ENCODE assay signal across 16 mouse cellular contexts in the genomic region with DNA sequence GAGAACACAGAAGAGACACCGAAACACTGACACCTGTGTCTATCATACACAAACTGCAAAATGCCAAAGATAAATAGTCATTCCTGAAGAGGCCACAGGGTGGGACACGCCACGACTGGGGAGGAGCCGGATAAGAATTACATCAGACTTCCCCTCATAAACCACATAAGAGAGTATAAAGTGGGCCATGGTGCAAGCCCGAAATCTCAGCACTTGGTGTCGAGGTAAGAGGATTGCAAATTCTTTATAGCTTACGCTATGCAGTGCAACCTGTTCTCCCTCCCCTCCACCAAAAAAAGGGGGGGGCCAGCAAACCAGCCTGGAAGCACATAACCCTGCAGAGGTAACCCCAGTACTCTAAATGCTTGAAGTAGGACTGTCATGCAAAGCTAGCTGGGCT. TPM values are rescaled to one million over a fixed set of nuclear protein-coding genes. Genes with fewer than 3 reads are reported as not detected.
DNase-seq lines count a peak whose midpoint lies in the region; ATAC-seq and TF ChIP-seq lines count a peak whose summit lies in the region.
"Had no signal": no experiment of that assay in that cellular context is flagged by ENCODE, and none has a peak within 500 bp of the region (broad histone marks: within the 10 kb centered on the region; RNA-seq: fewer than 3 reads in every experiment).

No protein-coding gene starts in this region.

- H3K9ac ChIP-seq in intestine, embryonic 15.5 days = no peak overlapping the region
- no peak overlapping the region for H3K9ac ChIP-seq in stomach, postnatal 0 days (ENCODE audit: low read length)
- H3K9ac ChIP-seq: embryonic facial prominence, embryonic 13.5 days; heart, embryonic 15.5 days; hindbrain, embryonic 13.5 days; limb, embryonic 12.5 days; liver, embryonic 15.5 days; midbrain, embryonic 13.5 days had no signal

- 50% methylated on average over 7 of the region's 7 CpGs for WGBS in intestine, embryonic 15.5 days
- WGBS in stomach, postnatal 0 days = 59% methylated on average over 7 of the region's 7 CpGs
- 73% methylated on average over 7 of the region's 7 CpGs for WGBS in kidney, adult 2 months
- WGBS in forebrain, embryonic 10.5 days = 94% methylated on average over 7 of the region's 7 CpGs

- peak; percentile 43; the same call in 1 of the 2 replicates for ATAC-seq in intestine, embryonic 15.5 days
- ATAC-seq in stomach, postnatal 0 days (ENCODE audit: low FRiP score, low TSS enrichment) = no peak
- ATAC-seq: midbrain, embryonic 13.5 days had no signal

- no peak overlapping the region for H3K27ac ChIP-seq in intestine, embryonic 15.5 days
- H3K27ac ChIP-seq in stomach, postnatal 0 days (replicated peaks) = 0 out of 2 replicates have a peak overlapping the region, but pooled peaks have one; percentile 36
- no peak overlapping the region for H3K27ac ChIP-seq in kidney, adult 2 months (ENCODE audit: insufficient read depth, low read depth, low read length)
- H3K27ac ChIP-seq in forebrain, embryonic 10.5 days = no peak overlapping the region
- H3K27ac ChIP-seq: embryonic facial prominence, embryonic 13.5 days; heart, embryonic 15.5 days; hindbrain, embryonic 13.5 days; limb, embryonic 12.5 days; liver, embryonic 15.5 days; midbrain, embryonic 13.5 days had no signal

- no peaks in the 10 kb centered on the region for H3K27me3 ChIP-seq in intestine, embryonic 15.5 days (replicated peaks)
- H3K27me3 ChIP-seq in stomach, postnatal 0 days (ENCODE audit: control insufficient read depth, insufficient read depth, low read length) = no peaks in the 10 kb centered on the region
- no peaks in the 10 kb centered on the region for H3K27me3 ChIP-seq in kidney, adult 2 months (replicated peaks; ENCODE audit: control insufficient read depth, insufficient read depth, low read length)
- H3K27me3 ChIP-seq in forebrain, embryonic 10.5 days (ENCODE audit: poor library complexity, severe bottlenecking) = no peaks in the 10 kb centered on the region
- H3K27me3 ChIP-seq: embryonic facial prominence, embryonic 13.5 days; heart, embryonic 15.5 days; hindbrain, embryonic 13.5 days; limb, embryonic 12.5 days; liver, embryonic 15.5 days; midbrain, embryonic 13.5 days had no signal

- H3K36me3 ChIP-seq in intestine, embryonic 15.5 days = no peaks in the 10 kb centered on the region
- no peaks in the 10 kb centered on the region for H3K36me3 ChIP-seq in stomach, postnatal 0 days (ENCODE audit: control insufficient read depth, insufficient read depth, low read length)
- no peaks in the 10 kb centered on the region for H3K36me3 ChIP-seq in kidney, adult 2 months (ENCODE audit: control insufficient read depth, insufficient read depth, low read length)
- H3K36me3 ChIP-seq in forebrain, embryonic 10.5 days (replicated peaks) = no peaks in the 10 kb centered on the region
- H3K36me3 ChIP-seq: embryonic facial prominence, embryonic 13.5 days; heart, embryonic 15.5 days; hindbrain, embryonic 13.5 days; limb, embryonic 12.5 days; liver, embryonic 15.5 days; midbrain, embryonic 13.5 days had no signal

- no peak for TF ChIP-seq CTCF in stomach, postnatal 0 days (IDR thresholded peaks at IDR 0.05; ENCODE audit: low read depth)
- TF ChIP-seq CTCF in kidney, adult 2 months (conservative IDR thresholded peaks at IDR 0.05; ENCODE audit: insufficient read depth, insufficient read length, low read depth, low read length) = no peak

- no peak overlapping the region for H3K4me3 ChIP-seq in intestine, embryonic 15.5 days (replicated peaks)
- H3K4me3 ChIP-seq in stomach, postnatal 0 days (ENCODE audit: low read depth, low read length) = no peak overlapping the region
- H3K4me3 ChIP-seq in kidney, adult 2 months (ENCODE audit: insufficient read depth, low read depth, low read length) = no peak overlapping the region
- no peak overlapping the region for H3K4me3 ChIP-seq in forebrain, embryonic 10.5 days
- H3K4me3 ChIP-seq: embryonic facial prominence, embryonic 13.5 days; heart, embryonic 15.5 days; hindbrain, embryonic 13.5 days; limb, embryonic 12.5 days; liver, embryonic 15.5 days; midbrain, embryonic 13.5 days had no signal

- peak; percentile 23 for DNase-seq in urinary bladder, postnatal 14 days (ENCODE audit: low spot score)
- DNase-seq in urinary bladder, adult 2 months (ENCODE audit: low spot score) = no peak
- peak; percentile 81 for DNase-seq in lung, postnatal 25 days (ENCODE audit: low spot score)
- DNase-seq in stomach, postnatal 0 days (ENCODE audit: low spot score) = no peak
- DNase-seq in kidney, adult 2 months = no peak
- no peak for DNase-seq in forebrain, embryonic 10.5 days (ENCODE audit: extremely low spot score, low spot score)
- DNase-seq in Muller cell, postnatal 12 days (ENCODE audit: inconsistent ontology term) = no peak
- DNase-seq: cerebellum, adult 11 months; kidney, adult 9 months had no signal

- H3K4me2 ChIP-seq in intestine, embryonic 15.5 days (replicated peaks) = no peak overlapping the region
- no peak overlapping the region for H3K4me2 ChIP-seq in stomach, postnatal 0 days (replicated peaks; ENCODE audit: low read depth)
- H3K4me2 ChIP-seq: embryonic facial prominence, embryonic 13.5 days; heart, embryonic 15.5 days; hindbrain, embryonic 13.5 days; limb, embryonic 12.5 days; liver, embryonic 15.5 days; midbrain, embryonic 13.5 days had no signal

- TF ChIP-seq POLR2A in kidney, adult 2 months (IDR thresholded peaks at IDR 0.05; ENCODE audit: low read depth, low read length) = no peak

- no peak for TF ChIP-seq EP300 in stomach, postnatal 0 days (optimal IDR thresholded peaks at IDR 0.05)

- H3K9me3 ChIP-seq in intestine, embryonic 15.5 days = no peaks in the 10 kb centered on the region
- no peaks in the 10 kb centered on the region for H3K9me3 ChIP-seq in stomach, postnatal 0 days (ENCODE audit: control insufficient read depth, low read length)
- H3K9me3 ChIP-seq in forebrain, embryonic 10.5 days = no peaks in the 10 kb centered on the region
- H3K9me3 ChIP-seq: embryonic facial prominence, embryonic 13.5 days; heart, embryonic 15.5 days; hindbrain, embryonic 13.5 days; limb, embryonic 12.5 days; liver, embryonic 15.5 days; midbrain, embryonic 13.5 days had no signal

- H3K4me1 ChIP-seq in intestine, embryonic 15.5 days (replicated peaks) = no peaks in the 10 kb centered on the region
- H3K4me1 ChIP-seq in stomach, postnatal 0 days (replicated peaks; ENCODE audit: control insufficient read depth, insufficient read depth) = no peaks in the 10 kb centered on the region
- H3K4me1 ChIP-seq in kidney, adult 2 months (ENCODE audit: control insufficient read depth, insufficient read depth, low read length) = no peaks in the 10 kb centered on the region
- H3K4me1 ChIP-seq in forebrain, embryonic 10.5 days = no peaks in the 10 kb centered on the region
- H3K4me1 ChIP-seq: hindbrain, embryonic 13.5 days; limb, embryonic 12.5 days; liver, embryonic 15.5 days; midbrain, embryonic 13.5 days had no signal

RNA-seq across cellular contexts. Expression of a gene that starts 50.7 kb away (rescaled TPM):
- 138 and 144 TPM in 2 replicates for polyA plus RNA-seq in urinary bladder, adult 2 months (2012; rRNA removed)
- 130 and 133 TPM in 2 replicates for polyA plus RNA-seq in intestine, embryonic 15.5 days (2015; fragmentation: Nextera tagmentation; extraction: Ambion mirVana)
- 197 and 214 TPM in 2 replicates for polyA plus RNA-seq in stomach, postnatal 0 days (2015; fragmentation: Nextera tagmentation; extraction: Ambion mirVana)
- polyA plus RNA-seq in kidney, adult 2 months (2012; rRNA removed) = 190 and 242 TPM in 2 replicates
- polyA plus RNA-seq in forebrain, embryonic 10.5 days (2016; fragmentation: Nextera tagmentation; extraction: Ambion mirVana) = 113 and 119 TPM in 2 replicates

Comparison
In these comparisons a context has a peak if more than half of its experiments do, and no peak if none do; other contexts are left out.
1. DNase-seq: peak in urinary bladder, postnatal 14 days (single experiment) and lung, postnatal 25 days (single experiment); none in urinary bladder, adult 2 months (single experiment), stomach, postnatal 0 days (single experiment), kidney, adult 2 months (single experiment), forebrain, embryonic 10.5 days (single experiment) and Muller cell, postnatal 12 days (single experiment).